Mouse (Mus musculus) monocyte, adult 5-6 weeks (primary cell): ENCODE results near the gene 4930539E08Rik. TPM values are rescaled to one million over a fixed set of nuclear protein-coding genes. Genes with fewer than 3 reads are reported as not detected.

ENCODE experiments used
- ATAC-seq: fragments of 153-309, 156-312 bp; replicated peaks from 2 replicates; pipeline ENCODE4 v1.8.0; 2017; ENCODE audit warnings: mild to moderate bottlenecking; ENCODE audit not compliant: low TSS enrichment, insufficient number of reproducible peaks, severe bottlenecking, poor library complexity, low FRiP score
- total RNA-seq: library from RNA; stranded (forward); fragments of 200-1000, 200-491, 200-594 nt; gene quantifications from 3 replicates; pipeline ENCODE4 v1.2.3, GENCODE M21; 2017

The 4930539E08Rik gene
- total RNA-seq, result 0.38 to 0.78 TPM in 2 of 3 replicates, not detected in the other

DNA sequence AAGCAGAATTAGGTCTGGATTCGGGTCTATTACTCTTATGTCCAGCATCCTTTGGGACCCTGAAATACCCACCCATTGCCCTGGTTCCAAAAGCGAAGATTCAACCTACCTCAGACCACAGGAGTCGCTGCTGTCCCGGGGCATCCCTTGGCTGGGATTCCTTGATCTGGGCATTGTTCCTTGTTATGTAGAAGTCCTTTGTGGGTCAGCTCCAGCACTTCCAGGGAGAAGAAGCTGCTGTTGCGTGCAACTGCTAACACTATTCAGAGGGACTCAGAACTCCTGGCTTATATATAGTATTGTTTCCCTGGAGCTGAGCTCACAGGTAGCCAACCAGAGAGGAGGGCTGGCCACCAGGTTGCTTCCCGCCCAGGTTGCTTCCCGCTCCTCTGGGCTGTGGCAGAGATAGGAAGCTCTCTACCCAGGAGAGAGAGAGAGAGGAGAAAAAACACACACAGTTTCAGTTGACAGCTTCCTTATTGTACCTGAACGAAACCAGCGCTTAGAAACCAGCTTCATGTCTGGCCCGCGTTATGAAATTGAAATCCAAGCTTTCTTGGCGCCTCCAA is at the start of gene 4930539E08Rik:
TSS of gene 4930539E08Rik (minus strand) at position 265 of the 569 bp plus-strand sequence.
- ATAC-seq, result no peak

DNA sequence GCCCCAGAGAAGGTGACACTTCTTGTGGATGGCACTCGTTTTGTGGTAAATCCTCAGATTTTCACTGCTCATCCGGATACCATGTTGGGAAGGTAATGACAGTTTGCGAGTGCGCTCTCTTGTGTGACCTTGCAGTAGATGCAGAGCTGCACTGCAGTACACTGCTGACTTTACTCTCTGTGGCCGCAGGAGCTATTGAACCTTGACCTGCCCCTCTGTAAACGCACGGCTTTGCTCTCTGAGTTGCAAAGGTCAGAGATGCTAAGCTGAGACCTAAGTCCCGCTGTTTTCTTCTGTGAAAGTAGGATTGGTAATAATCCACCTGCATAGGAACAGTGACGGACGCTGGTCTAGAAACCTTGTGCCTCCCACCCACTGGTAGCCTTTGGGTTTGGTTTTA is 46.5 kb upstream of the 4930539E08Rik start:
- no peak for ATAC-seq

DNA sequence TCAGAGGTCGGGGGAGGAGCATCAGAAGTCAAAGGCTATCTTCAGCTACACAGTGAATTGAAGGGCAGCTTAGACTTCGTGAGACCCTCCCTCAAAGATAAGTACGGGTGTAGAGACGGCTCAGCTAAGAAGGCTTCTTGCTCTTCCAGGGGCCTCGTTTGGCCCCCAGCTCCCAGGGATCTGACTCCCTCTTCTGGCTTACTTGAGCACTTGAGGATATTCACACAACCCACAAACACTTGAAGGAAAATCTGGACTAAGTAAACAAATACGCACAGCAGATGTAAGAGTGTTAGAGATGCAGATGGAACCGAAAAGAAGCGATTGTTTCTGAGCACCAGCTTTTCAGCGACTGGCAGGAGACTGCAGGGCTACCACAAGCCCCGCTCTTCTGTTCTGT is 45.5 kb upstream of the 4930539E08Rik start:
- ATAC-seq, result no peak

DNA sequence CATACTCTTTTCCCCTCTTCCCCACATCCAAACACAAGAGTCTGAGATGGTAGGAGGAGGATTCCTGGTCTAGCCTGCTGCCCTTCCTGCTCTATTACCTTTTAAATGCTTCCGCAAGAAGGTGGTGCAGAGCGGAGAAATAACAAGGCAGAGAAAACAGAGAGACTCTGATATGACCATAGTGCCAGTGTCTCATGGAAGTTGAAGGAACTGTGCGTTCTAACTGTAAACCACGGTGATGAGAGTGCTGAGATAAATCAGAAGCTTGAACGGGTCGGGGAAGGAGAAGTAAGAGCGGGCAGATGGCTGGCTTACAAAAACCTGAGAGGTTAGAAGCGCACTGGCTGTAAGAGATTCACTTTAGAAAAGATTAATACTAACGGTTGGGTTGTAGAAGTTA is 39.3 kb upstream of the 4930539E08Rik start:
- no peak for ATAC-seq

DNA sequence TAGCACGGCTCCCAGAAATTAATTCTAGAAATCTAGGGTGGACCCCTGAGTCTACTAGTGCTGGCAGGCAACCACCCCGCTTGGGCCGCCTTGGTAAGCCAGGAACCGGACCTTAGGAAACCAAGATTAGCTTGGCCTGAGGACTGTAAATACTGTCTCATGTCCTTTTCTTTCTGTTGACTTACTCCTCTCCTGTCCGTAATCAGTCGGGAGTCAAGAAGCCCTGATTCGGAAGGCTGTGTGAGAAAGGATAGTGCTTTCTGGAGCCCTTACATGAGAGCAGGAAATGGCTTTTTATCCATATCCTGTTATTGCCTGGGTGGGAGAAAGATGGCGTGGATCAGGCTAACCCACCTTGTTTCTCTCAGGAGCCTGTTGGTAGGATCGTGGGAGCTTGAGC is 38.1 kb upstream of the 4930539E08Rik start:
- no peak for ATAC-seq

DNA sequence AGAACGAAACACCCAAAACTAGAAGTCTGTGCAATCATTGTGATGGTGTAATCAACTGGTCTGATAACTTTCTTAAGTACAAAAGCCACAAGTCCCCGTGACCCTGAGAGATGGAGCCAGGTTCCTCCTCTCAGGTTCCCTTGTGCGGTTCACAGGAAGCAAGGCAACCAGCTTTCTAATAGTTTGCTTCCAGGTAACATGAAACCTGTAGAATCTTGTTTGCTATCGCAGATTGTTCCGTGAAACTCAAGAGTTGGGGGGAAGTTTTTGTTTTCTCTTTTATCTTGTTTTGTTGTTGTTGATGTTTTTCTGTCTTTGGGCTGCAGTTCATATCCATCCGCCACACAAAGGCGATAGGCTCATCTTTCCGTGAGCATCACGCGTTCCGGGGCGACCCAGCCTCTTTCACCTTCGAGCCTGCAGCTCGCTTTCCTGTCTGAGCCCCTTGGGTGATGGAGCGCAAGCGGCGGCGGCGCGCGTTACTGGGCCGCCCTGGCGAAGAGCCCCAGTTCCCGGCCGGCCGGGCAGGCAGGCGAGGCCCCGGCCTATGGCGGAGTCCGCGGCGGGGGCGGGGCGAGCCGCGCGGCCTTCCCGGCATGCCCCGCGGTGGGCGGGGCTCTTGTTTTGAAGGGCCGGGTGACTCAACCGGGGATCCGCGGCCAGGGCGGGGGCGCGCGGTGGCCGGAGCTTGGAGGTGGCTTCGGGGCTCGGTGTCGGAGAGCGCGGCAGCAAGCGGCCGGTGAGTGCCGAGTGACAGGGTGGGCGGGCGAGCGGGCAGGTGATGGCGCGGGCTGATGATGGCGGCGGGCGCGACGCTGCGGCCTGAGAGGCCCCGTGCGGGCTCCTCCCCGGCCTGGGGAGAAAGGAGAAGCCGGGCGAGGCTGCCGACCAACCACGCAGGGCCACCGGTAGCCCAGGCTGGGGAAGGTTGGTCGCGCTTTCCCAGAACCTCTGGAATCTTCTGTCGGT is 37.0 kb upstream of the 4930539E08Rik start, which contains the start of gene Kctd20:
TSS of gene Kctd20 (plus strand) at position 120 of the 969 bp plus-strand sequence.
- ATAC-seq, result peak; percentile 77

DNA sequence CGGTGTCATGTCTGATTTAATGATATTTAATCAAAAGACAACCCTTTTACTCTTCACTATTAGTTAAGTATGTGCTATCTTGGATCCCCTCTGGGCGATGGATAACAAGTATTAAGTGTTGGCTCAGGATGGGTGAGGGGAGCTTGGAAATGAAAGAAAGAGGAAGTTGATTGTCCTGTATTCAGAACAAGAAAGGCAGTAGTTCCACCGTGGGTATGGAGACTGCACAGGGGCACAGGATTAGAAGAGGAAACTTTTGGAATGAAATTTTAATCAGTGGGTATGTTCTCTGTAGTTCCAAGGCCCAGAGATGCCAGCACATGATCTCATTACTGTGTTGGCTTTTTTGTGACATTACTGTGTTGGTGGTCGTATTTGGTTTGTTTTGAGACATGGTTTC is 35.6 kb upstream of the 4930539E08Rik start:
- ATAC-seq, result no peak

DNA sequence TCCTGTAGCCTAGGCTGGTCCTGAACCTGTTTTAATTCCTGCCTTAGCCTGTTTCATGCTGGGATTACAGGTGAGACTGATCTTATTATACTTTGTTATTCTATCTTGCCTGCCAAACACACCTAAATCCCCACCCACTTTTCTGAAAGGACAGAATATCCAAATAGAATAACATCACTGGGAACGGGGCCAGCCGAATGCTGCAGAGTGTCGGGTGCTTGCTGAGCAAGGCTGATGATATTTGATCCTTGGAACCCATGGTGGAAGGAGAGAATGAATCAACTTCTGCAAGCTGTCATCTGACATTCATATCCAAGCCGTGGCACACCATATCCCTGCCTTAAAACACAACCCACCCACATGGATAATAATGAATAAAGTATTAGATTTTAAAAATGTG is 33.5 kb upstream of the 4930539E08Rik start:
- no peak for ATAC-seq

DNA sequence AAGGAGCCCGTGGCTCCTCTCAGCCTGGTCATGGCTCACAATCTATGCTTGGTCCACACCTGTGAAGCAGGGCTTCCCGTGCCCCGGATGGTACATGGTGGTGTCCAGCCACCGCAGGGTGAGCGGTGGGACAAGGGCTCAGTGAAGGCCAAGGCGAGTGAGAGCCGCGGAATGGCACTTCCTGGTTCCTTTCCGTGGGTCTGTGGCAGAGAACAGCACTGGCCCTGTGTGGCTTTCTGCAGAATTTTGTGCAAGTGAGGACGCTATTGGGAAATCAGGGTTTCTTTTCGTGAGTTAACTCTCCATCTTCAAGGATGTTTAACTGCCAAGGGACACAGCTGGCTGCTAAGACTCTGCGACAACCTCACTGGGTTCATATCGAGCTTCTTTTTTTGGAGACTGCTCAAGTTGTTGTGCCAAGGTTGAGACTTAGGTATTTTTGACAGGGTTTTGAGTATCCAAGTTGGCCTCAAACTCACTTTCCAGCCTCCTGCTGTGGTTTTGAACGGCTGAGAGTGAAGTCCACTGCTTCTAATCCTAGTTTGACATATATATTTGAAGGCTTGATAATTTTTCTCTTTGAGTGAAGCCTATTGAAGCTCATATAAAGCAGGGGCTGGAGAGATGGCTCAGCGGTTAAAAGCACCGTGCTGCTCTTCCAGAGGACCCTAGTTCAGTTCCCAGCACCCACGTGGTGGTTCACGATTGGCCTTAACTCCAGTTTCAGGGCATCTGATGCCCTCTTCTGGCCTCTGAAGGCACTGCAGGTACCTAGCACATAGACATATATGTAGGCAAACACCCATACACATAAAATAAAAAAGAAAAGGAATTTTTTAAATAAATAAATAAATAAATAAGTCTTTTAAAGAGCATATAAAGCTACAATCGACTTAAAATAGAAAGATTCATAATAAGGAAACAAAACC is 32.2 kb upstream of the 4930539E08Rik start:
- ATAC-seq, result 0 out of 2 replicates have a peak, but pooled peaks have one; percentile 28

DNA sequence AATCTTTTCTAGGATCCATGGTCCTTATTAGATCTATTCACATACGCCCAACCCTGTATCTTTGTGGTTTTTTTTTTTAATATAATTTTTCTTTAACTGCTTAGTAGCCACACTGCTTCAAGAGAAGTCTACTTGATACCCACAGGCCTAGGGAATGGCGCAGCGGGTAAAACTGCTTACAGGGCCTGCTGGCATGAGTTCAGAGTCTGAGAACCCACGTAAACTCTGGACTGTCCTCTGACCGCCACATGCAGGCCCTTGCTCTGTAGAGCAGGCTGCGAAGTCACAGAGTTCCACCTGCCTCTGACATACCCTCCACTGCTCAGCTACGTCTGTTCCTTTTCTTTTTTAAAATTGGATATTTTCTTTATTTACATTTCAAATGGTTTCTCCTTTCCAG is 29.4 kb upstream of the 4930539E08Rik start:
- no peak for ATAC-seq

DNA sequence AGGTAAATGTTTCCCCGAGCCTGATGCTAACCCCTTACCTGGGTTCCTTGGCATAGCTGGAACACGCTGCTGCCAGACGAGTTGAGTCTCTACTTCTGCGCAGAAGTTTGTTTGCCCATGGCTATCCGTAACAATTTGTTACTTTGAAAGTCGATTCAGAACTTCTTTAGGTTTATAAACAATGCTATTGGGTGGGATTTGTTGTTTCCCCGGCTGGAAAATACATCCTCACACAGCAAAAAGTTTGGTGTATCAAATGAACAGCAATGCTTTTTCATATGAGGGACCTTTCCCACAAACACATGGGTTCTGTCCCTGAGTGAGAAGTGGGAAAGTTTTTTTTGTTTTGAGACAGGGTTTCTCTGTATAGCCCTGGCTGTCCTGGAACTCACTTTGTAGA is 28.6 kb upstream of the 4930539E08Rik start, which contains the start of gene Pxt1:
TSS of gene Pxt1 (minus strand) at position 101 of the 400 bp plus-strand sequence.
- ATAC-seq, result no peak

DNA sequence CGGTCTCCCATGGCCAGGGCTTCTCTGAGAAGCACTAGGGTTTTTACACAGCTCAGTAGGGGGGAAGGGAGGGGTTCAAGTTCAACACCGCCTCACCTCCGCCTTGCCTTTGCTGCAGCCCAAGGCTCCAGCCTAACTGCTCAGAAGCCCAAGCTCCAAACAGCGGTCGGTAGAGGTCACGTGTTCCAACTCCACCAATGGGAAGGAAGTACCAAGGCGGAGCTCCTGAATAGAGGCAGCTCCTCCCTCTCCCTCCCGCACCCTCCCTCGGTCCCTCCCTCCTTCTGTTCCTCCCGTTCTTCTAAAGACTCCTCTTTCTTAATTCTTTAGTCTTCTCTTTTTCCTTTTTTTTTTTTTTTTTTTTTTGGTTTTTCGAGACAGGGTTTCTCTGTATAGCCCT is 27.0 kb upstream of the 4930539E08Rik start:
- ATAC-seq, result 0 out of 2 replicates have a peak, but pooled peaks have one; percentile 47

DNA sequence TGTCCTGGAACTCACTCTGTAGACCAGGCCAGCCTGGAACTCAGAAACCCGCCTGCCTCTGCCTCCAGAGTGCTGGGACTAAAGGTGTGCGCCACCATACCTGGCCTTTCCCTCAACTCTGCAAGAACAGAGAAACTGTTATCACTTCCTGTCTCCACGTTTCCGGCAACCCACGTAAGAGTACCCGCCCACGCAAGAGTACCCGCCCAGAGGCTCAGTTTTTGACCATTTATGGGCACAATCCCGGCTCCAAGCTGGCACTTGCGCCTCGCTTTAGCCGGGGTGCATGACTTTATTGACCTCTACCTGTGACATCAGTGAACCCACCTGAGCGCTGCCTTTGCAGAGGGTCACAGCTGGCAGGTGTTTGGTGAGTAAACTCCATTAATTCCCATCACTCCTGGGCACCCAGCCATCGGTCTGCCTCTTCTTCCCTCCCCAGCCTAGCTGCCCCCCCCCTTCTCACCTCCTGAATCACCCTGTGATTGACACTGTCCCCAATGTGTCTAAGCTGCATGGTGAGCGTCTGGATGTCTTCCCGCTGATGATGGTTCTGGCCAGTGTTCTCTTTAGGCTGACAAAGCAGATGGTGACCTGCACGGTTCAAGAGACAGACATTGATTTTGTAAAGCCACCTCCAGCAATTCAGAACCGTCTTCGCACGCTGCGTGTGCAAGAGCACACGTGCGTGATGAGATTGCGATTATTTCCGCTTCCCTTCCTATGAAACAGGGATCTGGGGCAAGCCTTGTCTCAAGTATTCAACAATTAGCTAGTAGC is 25.8 kb upstream of the 4930539E08Rik start:
- no peak for ATAC-seq

DNA sequence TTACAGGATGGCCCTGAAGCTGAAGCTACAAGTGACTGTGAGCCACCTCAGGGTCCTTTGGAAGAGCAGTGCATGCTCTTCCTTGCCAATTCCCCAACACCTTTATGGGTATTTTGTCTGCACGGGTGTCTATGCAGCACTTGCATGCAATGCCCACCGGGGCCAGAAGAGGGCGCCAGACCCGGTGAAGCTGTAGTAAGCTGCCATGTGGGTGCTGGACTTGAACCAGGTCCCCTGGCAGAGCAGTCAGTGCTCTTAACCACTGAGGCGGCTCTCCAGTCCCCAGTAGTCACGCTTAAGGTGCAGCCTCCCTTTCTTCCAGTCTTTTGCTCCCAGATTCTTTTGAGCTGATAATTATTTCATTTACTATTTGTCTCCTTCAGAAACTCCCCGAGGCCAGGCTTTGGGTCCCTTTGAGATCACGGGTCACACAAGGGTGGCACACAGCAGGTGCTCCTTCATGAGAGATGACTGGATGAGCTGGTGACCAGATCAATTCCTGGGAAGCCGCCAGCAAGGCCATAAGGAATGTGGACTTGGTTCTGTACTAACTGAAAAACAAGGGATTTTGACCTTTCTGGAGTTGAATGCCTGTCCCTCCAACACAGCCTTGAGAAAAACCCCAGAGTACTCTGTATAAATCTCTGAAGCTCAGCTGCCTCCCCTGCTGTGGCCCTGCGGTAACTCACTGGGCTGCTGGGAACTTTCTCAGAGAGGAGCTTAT is 21.7 kb upstream of the 4930539E08Rik start:
- ATAC-seq, result peak; percentile 66; the same call in 1 of the 2 replicates

DNA sequence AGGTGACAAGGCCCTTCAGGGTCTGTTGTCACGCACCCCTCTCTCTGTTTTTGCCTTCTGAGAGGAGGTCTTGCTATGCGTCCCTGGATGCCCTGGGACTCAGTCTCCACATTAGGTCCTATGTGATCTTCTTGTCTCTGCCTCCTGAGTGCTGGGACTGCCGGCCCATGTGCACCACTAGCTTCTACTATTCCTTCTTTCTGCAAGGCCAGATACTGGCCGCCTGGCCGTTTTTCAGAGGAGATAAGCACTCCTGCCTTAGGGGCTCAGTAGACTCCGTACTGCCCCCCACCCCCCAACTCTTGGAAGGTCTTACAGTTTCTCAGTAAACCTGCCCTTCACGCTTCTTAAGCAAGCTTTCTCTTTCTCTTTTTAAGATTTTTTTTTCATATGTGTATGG is 21.0 kb upstream of the 4930539E08Rik start:
- ATAC-seq, result no peak

DNA sequence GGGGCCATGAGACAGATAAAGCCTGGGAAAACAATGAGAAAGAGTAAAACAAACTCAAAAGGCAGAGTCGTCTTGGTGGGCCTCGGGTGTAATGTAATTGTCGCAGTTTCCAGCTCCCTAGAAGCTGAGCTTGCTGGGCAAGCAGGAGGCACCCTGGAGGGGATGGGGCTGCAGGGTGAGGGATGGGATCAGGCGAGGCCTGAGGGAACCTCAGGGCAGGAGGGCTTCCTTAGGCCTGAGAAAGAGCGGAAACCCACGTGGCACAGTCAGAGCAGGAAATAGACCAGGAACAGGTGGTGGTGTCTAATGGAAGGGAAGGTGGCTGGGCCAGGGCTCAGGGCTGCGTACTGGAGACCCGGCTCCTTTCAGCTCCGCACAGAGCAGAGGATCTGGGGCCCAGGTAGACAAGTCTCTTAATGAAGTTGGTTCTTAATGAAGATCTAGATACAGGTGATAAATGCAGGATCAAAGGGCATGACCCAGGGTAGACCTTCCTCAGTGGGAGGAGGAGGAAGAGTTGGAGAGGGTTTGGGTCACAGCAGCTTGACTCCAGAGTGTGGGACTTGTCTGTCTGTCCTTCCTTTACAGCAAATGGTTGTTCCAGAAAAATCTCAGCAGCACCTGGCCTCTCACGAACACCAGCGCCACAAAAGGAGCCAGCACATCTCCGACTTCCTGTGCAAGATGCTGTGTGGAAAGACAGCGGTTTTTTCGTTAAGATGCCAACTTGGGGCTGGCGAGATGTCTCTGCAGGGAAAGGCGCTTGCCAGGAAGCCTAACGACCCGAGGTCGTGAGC is 19.2 kb upstream of the 4930539E08Rik start:
- no peak for ATAC-seq

DNA sequence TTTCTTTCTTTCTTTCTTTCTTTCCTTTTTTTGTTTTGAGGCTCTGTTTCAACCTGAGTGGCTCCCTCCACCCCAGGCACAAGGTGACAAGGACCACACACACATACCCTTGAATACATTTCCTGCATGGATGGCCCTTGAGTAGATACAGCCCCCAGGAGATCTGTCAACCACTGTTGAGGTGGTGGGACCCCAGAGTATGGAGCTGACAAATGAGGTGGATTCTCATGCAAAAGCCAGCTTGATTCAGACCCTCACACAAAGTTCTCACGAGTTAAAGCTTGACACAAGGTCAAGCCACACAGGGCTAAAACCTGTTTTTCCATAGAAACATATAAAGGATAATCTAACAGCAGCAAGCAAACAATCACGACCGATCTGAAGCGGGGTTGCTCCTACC is 17.1 kb upstream of the 4930539E08Rik start:
- ATAC-seq, result no peak
